Mouse (Mus musculus) right cerebral cortex, postnatal 10 days (tissue): ENCODE data around the gene Abhd16a.

ENCODE experiments used
- DNase-seq, 2 experiments: peaks; one replicate each; pipeline ENCODE4 v3.0.0; 2021; ENCODE audit warnings: low spot score in 2 of 2

The Abhd16a gene

DNA sequence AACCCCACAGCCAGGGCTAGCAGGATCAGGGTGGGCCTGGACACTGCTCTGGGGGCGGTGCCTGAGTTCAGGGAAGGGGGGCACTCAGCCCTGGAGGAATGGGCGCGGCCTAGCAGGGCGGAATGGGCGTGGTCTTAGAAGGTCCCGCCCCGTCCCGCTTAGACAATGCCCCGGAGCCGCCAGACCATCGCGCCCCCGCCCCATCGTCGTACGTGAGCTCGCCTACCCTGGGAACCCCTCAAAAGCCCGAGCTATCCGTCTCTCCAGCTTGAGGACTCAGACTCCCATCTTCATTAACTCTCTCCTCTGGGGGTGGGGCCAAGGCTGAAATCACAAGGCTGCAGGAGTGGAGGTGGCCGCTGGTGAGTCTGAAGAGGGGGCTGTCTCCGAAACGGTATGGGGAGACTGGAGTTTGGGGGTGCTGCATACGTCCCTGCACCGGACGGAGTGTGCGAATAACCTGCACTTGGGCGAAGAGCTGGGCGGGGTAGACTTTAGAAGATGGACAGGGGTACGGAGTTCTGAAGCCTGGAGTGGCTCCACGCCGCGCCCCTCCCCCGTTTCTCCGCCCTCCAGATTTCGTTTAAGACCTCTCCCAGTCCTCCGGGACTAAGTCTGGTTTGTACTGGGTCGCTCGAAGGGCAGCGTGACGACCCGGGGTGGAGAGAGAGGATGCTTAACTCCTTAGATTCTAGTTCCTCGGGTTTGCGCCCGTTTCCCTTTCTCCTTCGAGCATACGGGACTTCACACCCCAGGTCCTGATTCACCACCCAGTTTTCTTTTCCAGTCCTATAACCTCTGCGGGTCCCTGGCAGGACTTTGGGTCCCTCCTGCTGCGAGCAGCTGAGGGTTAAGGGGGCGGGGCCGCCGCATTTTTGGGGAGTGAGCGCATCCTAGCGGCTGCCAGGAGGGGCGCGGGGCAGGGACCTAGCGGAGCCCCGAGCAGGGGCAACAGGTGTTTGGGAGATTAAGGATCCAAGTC is 29.9 kb upstream of the Abhd16a start, which contains the start of gene Ddah2:
Gene Ddah2 (plus strand): TSS at position 125 of the 982 bp plus-strand sequence.
- DNase-seq: peak; percentile 89

DNA sequence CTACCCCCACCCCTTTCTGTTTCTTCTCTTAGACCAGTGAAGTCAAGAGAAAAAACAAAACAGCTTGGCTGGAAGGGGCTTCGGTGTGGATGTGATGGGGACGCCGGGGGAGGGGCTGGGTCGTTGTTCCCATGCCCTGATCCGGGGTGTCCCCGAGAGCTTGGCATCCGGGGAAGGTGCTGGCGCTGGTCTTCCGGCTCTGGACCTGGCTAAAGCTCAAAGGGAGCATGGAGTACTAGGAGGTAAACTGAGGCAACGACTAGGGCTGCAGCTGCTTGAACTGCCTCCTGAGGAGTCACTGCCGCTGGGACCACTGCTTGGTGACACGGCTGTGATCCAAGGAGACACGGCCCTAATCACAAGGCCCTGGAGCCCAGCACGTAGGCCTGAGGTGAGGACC is 29.0 kb upstream of the Abhd16a start:
- no peak for DNase-seq

DNA sequence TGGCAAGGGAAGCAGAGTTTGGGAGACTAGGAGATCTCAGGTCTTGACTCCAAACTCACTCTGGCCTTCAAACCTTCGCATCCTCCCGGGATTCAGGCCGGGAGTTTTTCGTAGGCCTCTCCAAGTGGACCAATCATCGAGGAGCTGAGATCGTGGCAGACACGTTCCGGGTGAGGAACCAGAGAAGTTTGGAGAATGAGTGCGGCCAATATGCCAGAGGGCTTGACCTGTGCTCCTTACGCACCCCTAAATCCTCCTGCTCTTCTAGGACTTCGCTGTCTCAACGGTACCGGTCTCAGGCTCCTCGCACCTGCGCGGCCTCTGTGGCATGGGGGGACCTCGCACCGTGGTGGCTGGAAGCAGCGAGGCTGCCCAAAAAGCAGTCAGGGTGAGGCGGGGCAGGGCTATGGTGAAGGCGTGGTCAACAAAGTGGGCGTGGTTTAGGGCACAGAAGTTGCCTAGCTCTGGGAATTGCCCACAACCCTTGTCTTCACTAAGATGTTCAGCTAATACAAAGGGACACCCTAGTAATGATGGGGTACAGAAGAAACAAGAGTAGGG is 28.2 kb upstream of the Abhd16a start:
- no peak for DNase-seq

DNA sequence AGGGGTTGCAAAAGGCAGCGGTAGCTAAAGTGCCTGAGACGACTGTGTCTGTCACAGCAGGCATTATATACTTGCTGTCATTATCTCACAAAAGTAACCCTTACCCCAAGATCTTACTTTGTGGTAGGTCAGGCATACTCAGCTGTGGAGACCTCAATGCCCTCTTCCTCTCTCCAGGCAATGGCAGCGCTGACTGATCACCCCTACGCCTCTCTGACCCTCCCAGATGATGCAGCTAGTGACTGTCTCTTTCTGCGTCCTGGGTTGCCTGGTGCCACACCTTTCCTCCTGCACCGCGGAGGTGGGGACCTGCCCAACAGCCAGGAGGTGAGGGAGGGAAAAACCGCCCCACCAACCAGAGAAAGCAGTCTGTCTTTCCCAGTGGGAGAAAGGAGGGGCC is 27.8 kb upstream of the Abhd16a start:
- no peak for DNase-seq

DNA sequence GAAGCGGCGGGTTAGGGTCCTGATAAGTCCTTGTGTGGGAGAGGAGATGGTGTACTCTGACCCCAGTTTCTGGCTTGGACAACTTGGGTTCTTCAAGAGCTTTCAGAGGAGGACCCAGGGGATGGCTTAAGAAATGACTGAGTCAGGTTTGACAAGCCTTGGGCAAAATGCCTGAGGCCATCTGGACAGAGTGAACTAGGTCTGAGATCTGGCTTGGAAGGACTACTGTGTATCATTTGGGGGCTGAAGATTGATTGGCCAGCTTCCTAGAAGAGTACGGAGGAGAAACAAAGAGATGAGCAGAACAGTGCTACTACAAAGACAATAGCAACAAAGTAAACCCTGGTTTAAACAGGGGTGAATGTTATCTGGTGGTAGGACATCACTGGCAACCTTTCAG is 25.6 kb upstream of the Abhd16a start:
- DNase-seq: no peak

DNA sequence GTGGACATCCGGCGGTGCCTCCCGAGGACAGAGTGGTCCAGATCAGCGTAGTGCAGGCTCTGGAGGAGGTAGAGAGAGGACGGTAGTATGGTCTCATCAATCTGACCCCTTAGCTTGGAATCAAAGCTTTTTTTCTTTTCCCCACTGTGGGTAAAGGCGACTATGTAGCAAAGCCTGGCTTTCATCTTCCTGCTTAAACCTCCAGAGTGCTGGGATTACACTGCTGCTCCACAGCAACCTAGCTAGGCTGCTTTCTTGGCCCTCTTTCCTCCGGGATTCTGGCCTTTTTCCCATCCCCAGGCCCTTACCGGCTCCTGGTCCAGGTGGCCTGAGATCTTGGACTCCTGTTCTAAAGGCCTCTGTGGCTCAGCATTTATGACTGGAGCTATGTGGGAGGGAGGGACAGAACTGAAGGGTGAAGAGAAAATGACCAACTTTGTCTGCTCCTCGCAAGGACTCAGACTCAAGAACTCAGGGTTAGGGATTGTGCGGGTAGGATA is 24.6 kb upstream of the Abhd16a start:
- DNase-seq: no peak

DNA sequence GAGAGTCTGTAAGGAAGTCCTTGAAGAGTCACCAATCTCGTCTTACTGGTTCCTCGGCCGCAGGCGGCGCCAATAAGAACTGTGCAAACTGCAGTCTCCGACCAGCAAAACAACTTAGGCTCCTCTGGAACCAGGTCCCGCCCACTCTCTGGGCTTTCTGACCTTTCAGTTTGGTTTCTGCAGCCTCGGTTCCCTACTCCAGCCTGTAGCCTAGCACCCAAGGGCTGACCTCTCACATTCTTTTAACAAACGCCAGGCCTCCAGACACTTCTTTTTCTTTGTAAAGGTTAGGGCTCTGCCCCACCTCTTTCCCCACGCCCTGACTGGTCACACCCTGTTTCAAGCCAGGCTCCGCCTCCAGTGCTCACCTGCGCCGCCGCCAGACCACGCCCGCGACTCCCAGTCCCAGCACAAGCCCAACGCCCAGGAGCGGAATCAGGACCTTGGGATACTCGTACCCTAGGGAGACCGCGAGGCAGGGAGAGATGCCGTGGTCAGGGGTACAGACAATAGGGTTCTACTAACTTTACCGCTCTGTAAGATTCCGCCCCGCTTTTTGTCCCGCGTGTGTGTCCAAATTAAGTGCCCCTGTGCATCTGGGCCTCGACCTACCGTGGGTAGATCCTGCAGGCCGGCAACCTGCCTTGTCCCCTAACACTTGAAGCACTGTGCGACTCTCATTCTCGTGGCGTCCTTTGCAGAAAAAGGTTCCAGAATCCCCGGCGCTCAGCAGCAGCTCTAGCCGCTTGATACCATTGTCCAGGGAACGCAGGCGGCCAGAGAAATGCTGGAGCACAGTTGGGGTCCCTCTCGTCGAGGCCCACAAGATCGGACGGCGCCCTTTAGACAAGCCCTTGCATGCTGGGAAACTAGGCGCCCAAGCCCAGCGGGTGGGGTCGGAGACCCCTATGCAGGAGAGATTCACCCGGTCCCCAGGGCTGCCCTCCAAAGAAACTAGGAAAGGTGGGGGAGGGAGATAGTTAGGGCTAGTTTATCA is 23.8 kb upstream of the Abhd16a start, which contains the start of gene Ly6g6c:
Gene Ly6g6c (plus strand): TSS at position 438 of the 997 bp plus-strand sequence.
- DNase-seq: no peak

DNA sequence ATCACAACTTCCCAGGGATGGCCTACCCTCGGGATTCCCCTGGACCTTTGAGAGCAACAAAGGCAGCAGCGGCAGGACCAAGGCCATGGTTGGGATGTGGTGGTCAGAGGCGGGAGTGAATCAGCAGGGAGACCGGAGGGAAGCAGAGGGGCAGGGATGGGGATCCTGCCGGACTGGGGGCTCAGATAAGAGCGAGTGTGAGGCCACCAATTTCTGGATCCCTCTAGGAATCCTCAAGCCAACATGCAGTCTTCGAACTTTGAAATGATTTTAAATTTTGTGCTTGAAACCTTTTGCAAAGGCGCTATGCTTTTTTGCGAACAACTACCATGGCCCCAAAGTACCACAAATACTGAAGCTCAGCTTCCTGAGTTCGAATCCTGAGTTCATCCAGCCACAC is 23.0 kb upstream of the Abhd16a start, which contains the start of gene Mpig6b:
Gene Mpig6b (minus strand): TSS at position 101 of the 400 bp plus-strand sequence.
- DNase-seq: no peak

DNA sequence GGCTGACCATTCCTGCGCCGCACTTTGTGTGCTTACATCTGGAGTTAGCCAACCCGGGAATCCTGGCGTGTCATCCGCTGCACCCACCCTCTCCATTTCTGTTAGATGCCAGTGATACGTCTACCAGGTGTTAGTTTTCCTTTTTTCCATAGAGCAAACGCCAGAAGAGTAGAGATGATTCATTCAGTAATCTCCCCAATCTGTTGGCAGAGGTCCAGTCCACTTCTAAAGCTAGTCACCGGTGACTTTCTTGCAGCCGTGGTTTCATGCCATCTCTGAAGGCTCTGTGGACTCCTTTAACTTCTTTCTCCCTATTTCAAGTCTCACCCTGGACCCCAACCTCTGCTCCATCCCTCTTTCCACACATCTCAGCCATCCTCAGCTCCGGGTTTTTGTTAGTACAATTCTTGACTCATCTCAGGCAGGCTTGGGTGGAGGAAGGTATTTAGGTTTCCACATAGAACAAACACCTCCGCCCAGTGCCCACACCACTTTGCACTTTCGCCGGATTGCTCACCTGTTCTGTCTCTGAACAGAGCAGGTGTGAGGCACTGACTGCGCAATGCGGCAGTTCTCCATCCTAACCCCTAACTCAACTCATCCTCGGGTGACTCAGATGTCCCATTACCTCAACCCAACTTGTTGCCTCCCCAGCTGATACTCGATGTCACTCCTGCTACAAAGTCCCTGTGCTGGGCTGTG is 20.7 kb upstream of the Abhd16a start:
- DNase-seq: no peak

DNA sequence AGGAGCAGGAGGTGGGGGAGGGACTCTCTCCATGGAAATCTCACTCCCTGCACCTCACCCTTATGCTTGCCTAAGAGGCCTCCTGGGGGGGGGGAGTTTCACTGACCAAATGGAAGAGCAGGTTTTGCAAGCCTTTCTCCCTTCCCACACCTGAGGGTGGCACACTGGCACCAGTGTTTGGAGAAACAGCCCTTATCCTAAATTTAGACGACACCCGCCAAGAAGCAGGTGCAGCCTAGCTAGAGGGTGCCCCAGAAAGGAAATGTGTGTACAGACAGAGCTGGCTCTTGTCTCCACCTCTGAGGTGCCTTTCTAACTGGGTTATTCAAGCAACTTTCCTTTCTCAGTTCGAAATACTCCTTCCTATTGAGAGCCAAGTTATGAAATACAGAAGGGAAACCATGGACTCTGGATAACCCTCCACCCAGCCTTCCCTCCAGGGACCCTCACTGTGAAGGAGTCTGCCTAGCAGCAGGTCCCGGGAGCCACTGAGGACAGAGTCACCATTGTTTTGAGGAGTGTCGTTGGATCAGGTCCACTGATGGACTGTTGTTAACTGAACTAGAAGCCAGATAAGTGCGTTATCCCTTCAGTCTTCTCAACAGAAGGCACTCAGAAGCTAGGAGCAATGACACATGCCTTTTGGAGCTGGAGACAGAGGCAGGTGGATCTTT is 18.4 kb upstream of the Abhd16a start:
- DNase-seq: no peak

DNA sequence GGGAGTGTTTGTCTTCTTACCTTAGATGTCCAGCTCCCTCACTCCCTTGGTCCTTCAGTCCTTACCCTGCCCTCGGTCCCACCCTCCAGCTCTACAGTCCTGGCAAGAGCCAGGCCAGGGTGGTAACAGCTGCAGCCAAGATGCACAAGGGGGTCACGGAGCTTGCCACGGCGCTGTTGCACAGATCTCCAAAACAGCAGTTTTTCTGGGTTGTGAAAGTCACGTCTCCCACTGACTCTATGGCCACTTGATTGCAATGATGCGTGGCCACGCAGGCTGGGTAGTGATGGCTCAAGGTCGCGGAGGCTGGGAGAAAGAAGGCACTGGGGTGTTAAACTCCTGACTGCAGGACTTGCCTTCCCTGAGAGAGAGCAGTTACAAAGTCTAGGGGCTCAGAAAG is 17.6 kb upstream of the Abhd16a start:
- no peak for DNase-seq

DNA sequence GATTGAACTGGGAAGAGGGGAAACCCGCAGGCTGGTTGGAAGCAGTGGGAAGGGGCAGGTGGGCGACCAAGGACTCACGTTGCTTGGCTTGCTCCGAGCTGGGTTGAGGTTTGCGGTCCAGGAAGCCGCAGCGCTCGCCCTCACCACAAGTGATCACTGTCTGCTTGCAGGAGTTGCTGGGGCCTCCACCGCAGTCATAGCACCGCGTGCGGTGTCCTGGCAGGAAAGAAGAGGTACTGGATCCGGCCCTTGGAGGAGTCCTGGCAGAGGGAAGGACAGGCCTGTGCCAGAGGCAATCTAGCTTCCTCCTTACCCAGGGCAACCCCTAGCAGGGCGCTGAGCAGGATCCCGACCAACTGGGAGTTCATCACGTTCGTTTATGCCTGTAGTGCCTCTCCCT is 15.0 kb upstream of the Abhd16a start:
- no peak for DNase-seq

DNA sequence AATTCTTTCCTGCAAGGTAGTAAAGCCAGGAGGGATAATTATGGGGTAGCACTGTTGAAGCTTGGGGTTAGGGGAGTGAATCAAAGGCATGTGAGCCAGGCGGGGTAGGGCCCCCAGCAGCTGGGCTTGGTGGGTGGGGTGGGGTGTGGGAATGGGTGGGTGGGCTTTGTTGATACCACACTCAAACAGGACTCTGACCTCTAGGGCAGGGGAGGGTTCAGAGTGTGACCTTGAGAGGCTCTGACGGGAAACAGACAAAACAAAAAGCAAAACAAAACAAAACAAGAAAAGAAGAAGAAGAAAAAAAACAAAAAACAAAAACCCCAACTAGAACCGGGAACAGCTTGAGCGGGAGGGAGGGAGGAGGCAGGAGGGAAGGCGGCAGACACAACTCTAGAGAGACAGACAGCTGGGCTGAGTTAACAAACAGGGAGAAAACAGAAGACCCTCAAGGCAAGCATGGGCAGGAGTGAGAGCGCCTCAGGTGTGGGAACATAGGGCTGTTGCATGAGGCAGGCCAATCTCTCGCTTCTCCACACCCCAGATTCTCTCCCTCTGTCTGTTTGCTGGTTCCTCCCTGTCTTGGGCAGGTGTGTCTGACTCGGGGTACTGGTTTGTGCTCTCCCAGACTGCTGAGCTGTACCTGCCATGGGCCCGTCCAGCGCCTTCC is 12.4 kb upstream of the Abhd16a start, which contains the start of gene Ly6g6e:
Gene Ly6g6e (plus strand): TSS at position 396 of the 670 bp plus-strand sequence.
- no peak for DNase-seq

DNA sequence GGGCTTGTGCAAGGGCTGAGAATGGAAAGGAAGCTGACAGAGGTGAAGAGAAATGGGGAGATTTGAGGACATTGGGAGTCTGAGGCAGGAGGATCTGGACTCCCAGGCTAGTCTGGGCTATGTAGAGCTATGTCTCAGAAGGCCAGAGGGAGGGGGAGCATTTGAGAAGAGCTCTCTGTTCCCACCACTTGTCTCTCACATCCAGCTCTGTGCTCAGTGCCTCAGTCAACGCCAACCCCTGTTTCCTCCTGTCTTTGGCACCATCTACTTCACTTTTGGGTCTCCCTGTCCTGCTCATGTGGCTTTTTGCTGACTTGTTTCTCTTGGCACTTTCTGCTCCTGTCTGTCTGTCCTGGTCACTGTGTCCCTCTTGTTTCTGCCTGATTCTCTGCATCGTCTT is 11.8 kb upstream of the Abhd16a start:
- peak in 1 of 2 experiments; percentile 25 for DNase-seq

DNA sequence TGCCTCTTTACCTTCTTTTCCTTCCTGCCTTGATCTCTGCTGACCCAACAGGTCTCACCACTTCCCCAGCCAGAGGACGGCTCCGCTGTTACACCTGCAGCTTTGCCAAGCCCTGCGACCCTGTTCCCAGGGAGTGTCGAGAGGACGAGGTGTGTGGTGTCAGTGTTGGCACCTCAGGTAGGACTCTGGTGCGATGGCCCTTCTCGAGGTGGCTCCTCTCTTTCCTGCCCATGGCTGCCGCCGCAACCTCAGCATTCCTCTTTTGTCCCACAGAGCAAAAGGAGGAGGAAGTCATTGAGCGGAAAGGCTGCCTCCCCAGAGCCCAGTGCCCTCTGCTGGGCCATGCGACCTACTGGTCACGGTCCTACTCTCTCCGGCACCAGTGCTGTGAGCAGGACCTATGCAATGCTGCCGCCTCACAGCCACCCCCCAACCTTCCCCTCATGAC is 11.3 kb upstream of the Abhd16a start, which contains the start of gene Ly6g6d:
Gene Ly6g6d (minus strand): TSS at position 280 of the 448 bp plus-strand sequence.
- peak in 1 of 2 experiments; percentile 50 for DNase-seq

DNA sequence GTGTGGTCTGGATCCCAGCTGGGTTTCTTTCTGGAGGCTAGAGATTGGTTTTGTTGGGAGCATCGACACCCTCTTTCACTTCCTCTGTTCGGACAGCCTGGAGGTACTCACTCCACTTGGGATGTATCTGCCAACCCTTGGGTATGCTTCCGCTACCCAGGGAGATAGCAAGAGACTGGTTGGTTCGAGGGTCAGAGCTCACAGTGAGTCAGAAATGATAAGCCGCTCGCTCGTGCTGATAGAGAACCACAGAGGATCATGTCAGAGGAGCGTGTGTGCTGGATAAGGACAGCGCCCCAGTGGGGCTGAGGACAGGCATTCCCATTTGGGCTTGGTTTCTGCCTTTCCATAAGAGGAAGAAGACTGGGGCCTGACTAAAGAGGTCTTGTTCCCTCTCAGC is 9.3 kb upstream of the Abhd16a start:
- DNase-seq: no peak

DNA sequence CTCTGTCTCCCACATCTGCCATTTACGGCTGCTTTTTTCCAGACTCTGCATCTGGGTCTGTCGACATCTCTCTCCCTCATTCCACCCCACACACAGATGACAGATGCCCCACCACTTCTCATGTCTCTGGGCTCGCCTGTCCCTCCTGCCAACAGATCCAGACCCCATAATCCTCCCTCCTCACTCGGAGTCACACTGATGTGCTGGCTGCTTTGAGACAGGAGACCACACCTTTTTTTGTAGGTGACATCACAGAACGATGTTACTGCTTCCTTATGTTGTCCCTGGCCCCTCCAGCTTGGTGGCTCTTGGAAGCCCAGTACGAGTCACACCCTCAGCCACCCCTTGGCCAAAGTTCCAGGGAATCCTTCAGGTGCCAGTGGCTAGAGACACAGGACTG is 8.8 kb upstream of the Abhd16a start:
- DNase-seq: no peak

DNA sequence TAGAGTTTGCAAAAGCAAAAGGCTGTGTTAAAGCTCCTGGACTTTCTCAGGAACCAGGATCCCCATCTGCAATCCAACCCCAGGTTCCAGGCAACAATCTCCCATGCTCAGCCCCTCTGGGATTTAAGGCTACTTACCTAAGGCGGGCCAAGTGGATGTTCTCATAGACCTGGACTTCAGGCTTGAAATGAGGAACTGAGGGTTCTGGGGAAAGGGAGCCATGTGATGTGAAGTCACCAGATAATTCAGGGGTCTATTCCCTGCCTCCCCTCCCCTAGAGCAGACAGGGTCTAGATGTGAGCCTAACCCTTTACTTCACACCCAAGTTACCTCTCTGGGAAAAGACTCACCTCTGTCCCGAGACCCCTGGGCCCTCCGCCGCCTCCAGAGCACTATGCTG is 8.4 kb upstream of the Abhd16a start:
- DNase-seq: no peak

DNA sequence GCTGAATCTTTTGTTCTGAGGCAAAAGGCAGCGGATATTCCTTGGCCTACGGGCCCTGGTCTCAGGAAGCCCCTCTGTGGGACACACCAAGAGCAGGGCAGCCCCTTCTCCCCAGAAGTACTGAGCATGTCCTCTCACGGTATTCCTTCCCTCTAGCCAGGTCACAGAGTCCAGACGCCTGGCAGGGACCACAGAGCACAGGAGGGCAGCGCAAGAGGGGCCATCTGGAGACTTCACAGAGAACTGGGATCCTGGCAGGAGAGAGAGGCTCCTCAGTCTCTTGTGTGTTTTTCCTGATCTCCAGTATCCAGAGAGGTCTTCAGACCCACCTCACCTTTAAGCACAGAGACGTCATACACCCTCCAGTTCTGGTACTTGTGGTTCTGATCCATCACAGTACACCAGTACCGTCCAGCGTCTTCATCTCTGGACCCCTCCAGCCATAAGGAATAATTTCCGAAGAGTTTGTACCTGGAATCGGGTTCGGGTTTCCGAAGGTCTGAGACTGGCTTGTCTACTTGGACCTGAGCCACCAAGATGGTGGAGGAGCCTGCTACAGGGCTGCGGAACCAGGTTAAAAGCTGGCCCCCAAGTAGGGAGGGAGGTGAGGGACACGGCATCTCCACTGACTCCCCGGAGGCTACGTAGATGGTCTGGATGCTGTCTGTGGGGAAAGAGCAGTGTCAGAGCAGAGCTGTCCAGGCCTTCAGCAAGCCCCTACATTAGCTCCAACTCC is 6.1 kb upstream of the Abhd16a start:
- no peak for DNase-seq
